Mouse (Mus musculus) midbrain, embryonic 10.5 days (tissue): Measurements from ENCODE around the gene Krt19. TPM values are rescaled to one million over a fixed set of nuclear protein-coding genes. Genes with fewer than 3 reads are reported as not detected.

ENCODE experiments used
- DNase-seq: peaks from one replicate; pipeline ENCODE4 v3.0.0-alpha.2; 2017; ENCODE audit warnings: low spot score
- H3K27ac ChIP-seq: fragments of 300-500 bp; sonication (generic); replicated peaks from 2 replicates; pipeline ENCODE4 v1.5.1; 2016; ENCODE audit warnings: mild to moderate bottlenecking
- H3K27me3 ChIP-seq: fragments of 300-500 bp; sonication (generic); 2 replicates; pipeline ENCODE4 v1.6.1; 2016; ENCODE audit warnings: low read depth, mild to moderate bottlenecking; ENCODE audit not compliant: poor library complexity, severe bottlenecking
- H3K36me3 ChIP-seq: fragments of 300-500 bp; sonication (generic); 2 replicates; pipeline ENCODE4 v1.6.1; 2016; ENCODE audit warnings: mild to moderate bottlenecking, moderate library complexity
- H3K4me1 ChIP-seq: fragments of 300-500 bp; sonication (generic); 2 replicates; pipeline ENCODE4 v1.6.1; 2016
- H3K4me3 ChIP-seq: fragments of 300-500 bp; sonication (generic); 2 replicates; pipeline ENCODE4 v1.5.1; 2016; ENCODE audit warnings: mild to moderate bottlenecking, moderate library complexity
- H3K9me3 ChIP-seq: fragments of 300-500 bp; sonication (generic); replicated peaks from 2 replicates; pipeline ENCODE4 v1.6.1; 2016; ENCODE audit warnings: mild to moderate bottlenecking
- WGBS: fragments of 180-500 bp; shearing (Covaris S2); methylation state at CpG from one replicate; pipeline ENCODE4 v1.1.7; 2016; 5-methylcytosine and 5-hydroxymethylcytosine counted together
- polyA plus RNA-seq: library from polyadenylated mRNA; unstranded; fragments of >200 nt; fragmentation: Nextera tagmentation; extraction: Ambion mirVana; gene quantifications from 2 replicates; pipeline ENCODE4 v1.2.1, GENCODE M21; 2016

Krt19 gene
- polyA plus RNA-seq, 1 experiment from 2014 or later, result 5.9 TPM

GRCm38 (mm10) chr11:100157331-100157730, 8.9 kb upstream of the Krt19 start:
- WGBS, result 85% methylated on average over 3 of the region's 3 CpGs
- Histone ChIP-seq H3K36me3 (no peaks in the 10 kb centered on the region), H3K4me3 (no peak overlapping the region), H3K9me3 (no peaks in the 10 kb centered on the region), H3K27ac (no peak overlapping the region), H3K27me3 (no peaks in the 10 kb centered on the region), H3K4me1 (no peaks in the 10 kb centered on the region)
- no peak for DNase-seq

DNA sequence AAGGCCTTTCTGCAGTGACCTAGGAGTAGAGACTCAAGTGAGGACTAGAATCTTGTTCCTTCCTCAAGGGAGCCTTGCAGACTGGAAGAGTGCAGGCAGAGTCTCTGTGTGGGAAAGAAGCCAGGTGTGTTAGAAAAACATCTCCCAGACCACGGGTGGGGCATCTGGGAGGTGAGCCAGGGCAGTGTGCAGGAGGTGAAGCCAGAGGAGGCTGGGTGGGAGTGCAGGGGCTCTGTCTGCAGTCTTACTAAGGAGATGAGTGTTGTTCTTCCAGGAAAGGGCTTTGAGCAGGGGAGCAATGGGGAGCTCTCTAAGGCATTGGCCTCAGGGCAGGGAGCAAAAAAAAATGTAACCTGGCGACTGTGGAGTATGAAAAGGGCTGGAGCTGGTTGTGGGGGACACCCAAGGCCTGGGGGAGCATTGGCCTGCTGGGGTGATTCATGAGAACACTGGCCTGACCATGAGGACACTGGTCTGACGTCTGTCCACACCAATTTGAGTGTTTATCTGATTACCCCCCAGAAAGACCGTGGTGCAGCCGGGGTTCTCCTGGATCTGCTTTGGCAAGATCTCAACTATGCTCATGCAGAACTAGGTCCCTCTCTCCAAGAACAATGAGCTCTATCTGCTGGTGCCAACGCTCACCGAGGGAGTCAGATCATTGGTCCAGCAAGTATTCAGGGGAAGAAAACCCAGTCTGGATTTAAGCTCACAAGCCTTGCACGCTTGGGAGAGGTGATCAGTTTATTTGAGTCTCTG, 7.2 kb upstream of the Krt19 start:
- no peaks in the 10 kb centered on the region for H3K9me3 ChIP-seq
- H3K27me3 ChIP-seq, result no peaks in the 10 kb centered on the region
- no peak overlapping the region for H3K27ac ChIP-seq
- no peaks in the 10 kb centered on the region for H3K36me3 ChIP-seq
- 84% methylated on average over 8 of the region's 8 CpGs for WGBS
- no peak overlapping the region for H3K4me3 ChIP-seq
- no peaks in the 10 kb centered on the region for H3K4me1 ChIP-seq
- no peak for DNase-seq

GRCm38 (mm10) chr11:100147566-100148353, 705 bp downstream of the Krt19 start:
- no peak overlapping the region for H3K27ac ChIP-seq
- peaks cover 25% of the 10 kb centered on the region for H3K4me1 ChIP-seq
- no peak overlapping the region for H3K4me3 ChIP-seq
- DNase-seq, result no peak
- WGBS, result 70% methylated on average over 5 of the region's 5 CpGs
- no peaks in the 10 kb centered on the region for H3K36me3 ChIP-seq
- peaks cover 48% of the 10 kb centered on the region for H3K27me3 ChIP-seq
- H3K9me3 ChIP-seq, result no peaks in the 10 kb centered on the region

GRCm38 (mm10) chr11:100145858-100146560, 2.5 kb downstream of the Krt19 start:
- DNase-seq, result peak; percentile 27
- WGBS, result 6% methylated on average over 13 of the region's 13 CpGs
- Histone ChIP-seq H3K4me3 (peak overlapping the region; percentile 50), H3K27me3 (peaks cover 48% of the 10 kb centered on the region), H3K9me3 (no peaks in the 10 kb centered on the region), H3K4me1 (peaks cover 25% of the 10 kb centered on the region), H3K27ac (no peak overlapping the region), H3K36me3 (no peaks in the 10 kb centered on the region)

- H3K4me3 ChIP-seq, result peak overlapping the region; percentile 50
- DNase-seq, result peak; percentile 17
- no peak overlapping the region for H3K27ac ChIP-seq
- H3K36me3 ChIP-seq, result no peaks in the 10 kb centered on the region
- peaks cover 48% of the 10 kb centered on the region for H3K27me3 ChIP-seq
- H3K4me1 ChIP-seq, result peaks cover 25% of the 10 kb centered on the region
- WGBS, result 2% methylated on average over 20 of the region's 20 CpGs
- H3K9me3 ChIP-seq, result no peaks in the 10 kb centered on the region
Observed at GRCm38 (mm10) chr11:100145104-100145503, 3.4 kb downstream of the Krt19 start.

GRCm38 (mm10) chr11:100140966-100141365, 7.5 kb downstream of the Krt19 start:
- H3K27me3 ChIP-seq, result peaks cover 34% of the 10 kb centered on the region
- no peak overlapping the region for H3K4me3 ChIP-seq
- no peaks in the 10 kb centered on the region for H3K36me3 ChIP-seq
- DNase-seq, result no peak
- 91% methylated on average over 21 of the region's 21 CpGs for WGBS
- peaks cover 50% of the 10 kb centered on the region for H3K4me1 ChIP-seq
- no peaks in the 10 kb centered on the region for H3K9me3 ChIP-seq
- H3K27ac ChIP-seq, result no peak overlapping the region

- Histone ChIP-seq H3K9me3 (no peaks in the 10 kb centered on the region), H3K27ac (0 out of 2 replicates have a peak overlapping the region, but pooled peaks have one; percentile 71), H3K36me3 (no peaks in the 10 kb centered on the region), H3K27me3 (peaks cover 26% of the 10 kb centered on the region), H3K4me3 (no peak overlapping the region), H3K4me1 (peaks cover 42% of the 10 kb centered on the region)
- peak; percentile 17 for DNase-seq
- WGBS, result 67% methylated on average over 2 of the region's 2 CpGs
Observed at GRCm38 (mm10) chr11:100139391-100139790, 9.1 kb downstream of the Krt19 start.

- Histone ChIP-seq H3K4me1 (peaks cover 42% of the 10 kb centered on the region), H3K36me3 (no peaks in the 10 kb centered on the region), H3K27me3 (peaks cover 25% of the 10 kb centered on the region), H3K27ac (peak overlapping the region; percentile 71), H3K4me3 (no peak overlapping the region), H3K9me3 (no peaks in the 10 kb centered on the region)
- DNase-seq, result no peak
- WGBS, result 42% methylated on average over 7 of the region's 7 CpGs
Observed at GRCm38 (mm10) chr11:100138809-100139208, 9.7 kb downstream of the Krt19 start.

GRCm38 (mm10) chr11:100137693-100138092, 10.8 kb downstream of the Krt19 start:
- peaks cover 42% of the 10 kb centered on the region for H3K4me1 ChIP-seq
- WGBS, result 64% methylated on average over 5 of the region's 5 CpGs
- DNase-seq, result peak; percentile 14
- no peaks in the 10 kb centered on the region for H3K9me3 ChIP-seq
- H3K36me3 ChIP-seq, result no peaks in the 10 kb centered on the region
- H3K4me3 ChIP-seq, result no peak overlapping the region
- peaks cover 29% of the 10 kb centered on the region for H3K27me3 ChIP-seq
- H3K27ac ChIP-seq, result peak overlapping the region; percentile 42

DNA sequence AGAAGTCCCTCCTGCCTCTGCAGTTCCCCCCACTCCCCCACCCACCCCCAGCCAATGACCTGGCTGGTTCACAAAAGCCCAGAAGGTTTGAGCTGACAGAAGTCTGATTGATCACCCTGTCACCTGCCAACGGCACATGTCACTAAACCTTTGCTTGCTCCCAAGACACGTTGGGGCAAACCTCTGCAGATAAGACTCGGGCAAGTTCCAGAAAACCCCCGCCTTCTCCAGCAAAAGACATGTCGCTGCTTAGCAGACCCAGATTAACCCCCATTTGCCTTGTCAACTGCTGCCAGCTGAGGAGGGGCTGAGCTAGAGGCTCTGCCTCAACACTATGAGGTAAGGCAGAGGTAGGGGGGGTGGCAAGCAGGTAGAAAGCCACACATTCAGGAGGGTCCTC, 11.9 kb downstream of the Krt19 start:
- peaks cover 29% of the 10 kb centered on the region for H3K27me3 ChIP-seq
- H3K4me3 ChIP-seq, result no peak overlapping the region
- H3K36me3 ChIP-seq, result no peaks in the 10 kb centered on the region
- H3K27ac ChIP-seq, result peak overlapping the region; percentile 43
- H3K9me3 ChIP-seq, result no peaks in the 10 kb centered on the region
- whole genome bisulfite sequencing, result 42% methylated on average over 5 of the region's 5 CpGs
- DNase-seq, result peak; percentile 18
- H3K4me1 ChIP-seq, result peaks cover 42% of the 10 kb centered on the region

- WGBS, result 73% methylated on average over 7 of the region's 7 CpGs
- Histone ChIP-seq H3K4me3 (no peak within 1 kb of the TSS), H3K36me3 (no peaks in the 10 kb centered on the region), H3K27me3 (peaks cover 29% of the 10 kb centered on the region), H3K9me3 (no peaks in the 10 kb centered on the region), H3K4me1 (peaks cover 42% of the 10 kb centered on the region), H3K27ac (peak within 1 kb of the TSS; percentile 43)
- DNase-seq, result no peak
Observed at GRCm38 (mm10) chr11:100135731-100136130, 12.7 kb downstream of the Krt19 start, which contains the start of gene Krt15. Gene Krt15, minus strand, starts transcription at chr11:100135928.

DNA sequence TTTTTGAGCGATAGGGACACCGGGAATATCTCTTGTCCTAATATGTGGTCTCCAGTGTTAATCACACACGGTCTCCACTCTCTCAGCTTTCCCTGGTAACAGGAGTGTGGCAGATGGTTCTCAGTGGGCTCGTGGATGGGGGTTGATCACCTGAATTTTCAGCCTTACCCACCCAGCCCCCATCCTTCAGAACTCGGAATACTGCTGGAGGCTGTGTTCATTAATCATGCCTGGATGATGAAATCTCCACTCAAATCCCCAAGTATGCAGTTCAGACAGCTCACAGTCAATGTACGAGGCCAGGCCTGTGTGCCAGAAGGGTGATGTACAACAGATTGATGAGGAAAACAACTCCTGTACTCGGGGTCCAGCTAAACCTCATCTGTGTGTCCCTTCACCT, 23.6 kb downstream of the Krt19 start:
- 84% methylated on average over 7 of the region's 7 CpGs for WGBS
- H3K4me1 ChIP-seq, result no peaks in the 10 kb centered on the region
- H3K36me3 ChIP-seq, result no peaks in the 10 kb centered on the region
- no peak for DNase-seq
- H3K27me3 ChIP-seq, result no peaks in the 10 kb centered on the region
- H3K9me3 ChIP-seq, result no peaks in the 10 kb centered on the region
- no peak overlapping the region for H3K27ac ChIP-seq
- no peak overlapping the region for H3K4me3 ChIP-seq
